ENCODE assay signal across 14 mouse cellular contexts in genomic region chr4:63281694-63282093, GRCm38 (mm10).
A peak's percentile ranks its signal among the peaks of the same experiment; 100 is the strongest.
DNase-seq lines count a peak whose midpoint lies in the region; ATAC-seq and TF ChIP-seq lines count a peak whose summit lies in the region.
"Had no signal": no experiment of that assay in that cellular context is flagged by ENCODE, and none has a peak within 500 bp of the region (broad histone marks: within the 10 kb centered on the region; RNA-seq: fewer than 3 reads in every experiment).

No protein-coding gene starts in this region.

- peaks cover 86% of the 10 kb centered on the region for H3K36me3 ChIP-seq in limb, embryonic 14.5 days (ENCODE audit: control insufficient read depth, insufficient read depth, low read length)
- H3K36me3 ChIP-seq: hindbrain, embryonic 15.5 days; liver, embryonic 15.5 days had no signal

- no peaks in the 10 kb centered on the region for H3K27me3 ChIP-seq in limb, embryonic 14.5 days (ENCODE audit: control insufficient read depth, insufficient read depth, low read length)
- H3K27me3 ChIP-seq: hindbrain, embryonic 15.5 days; liver, embryonic 15.5 days had no signal

- ATAC-seq in limb, embryonic 14.5 days (ENCODE audit: low FRiP score, low read depth): no peak
- ATAC-seq: midbrain, embryonic 16.5 days had no signal

- H3K4me1 ChIP-seq in limb, embryonic 14.5 days (ENCODE audit: control insufficient read depth, insufficient read depth, low read length): no peaks in the 10 kb centered on the region
- H3K4me1 ChIP-seq: hindbrain, embryonic 15.5 days; liver, embryonic 15.5 days had no signal

- no peak overlapping the region for H3K9ac ChIP-seq in limb, embryonic 14.5 days (ENCODE audit: low read depth, low read length, severe bottlenecking)
- H3K9ac ChIP-seq: hindbrain, embryonic 15.5 days; liver, embryonic 15.5 days had no signal

- 78% methylated on average over 6 of the region's 6 CpGs for WGBS in limb, embryonic 14.5 days

- no peaks in the 10 kb centered on the region for H3K9me3 ChIP-seq in limb, embryonic 14.5 days (ENCODE audit: control insufficient read depth, low read length)
- H3K9me3 ChIP-seq: hindbrain, embryonic 15.5 days; liver, embryonic 15.5 days had no signal

- no peak overlapping the region for H3K27ac ChIP-seq in limb, embryonic 14.5 days (replicated peaks; ENCODE audit: low read depth, low read length)
- H3K27ac ChIP-seq: heart, adult 2 months; hindbrain, embryonic 15.5 days; liver, embryonic 15.5 days had no signal

- H3K4me2 ChIP-seq in limb, embryonic 14.5 days (replicated peaks; ENCODE audit: low read depth, low read length, severe bottlenecking): no peak overlapping the region
- H3K4me2 ChIP-seq: hindbrain, embryonic 15.5 days; liver, embryonic 15.5 days had no signal

- TF ChIP-seq POLR2A in limb, embryonic 14.5 days (IDR thresholded peaks at IDR 0.05; ENCODE audit: borderline replicate concordance, extremely low read depth, insufficient read depth, insufficient read length): no peak

- peak; percentile 21 to 55 for DNase-seq in kidney, postnatal 25 days
- DNase-seq in kidney, adult 8-10 months: no peak
- DNase-seq in 3T3-L1 (ENCODE audit: low read depth, low spot score): peak; percentile 52
- DNase-seq in Muller cell, postnatal 12 days (ENCODE audit: inconsistent ontology term): peak; percentile 47
- peak; percentile 24 for DNase-seq in limb, embryonic 14.5 days (ENCODE audit: low spot score)
- DNase-seq in layer of hippocampus, adult 9-11 months: no peak
- no peak for DNase-seq in cerebellum, adult 9-10 months
- DNase-seq: adrenal gland, postnatal 14 days; cerebellum, adult 8-10 months had no signal

- no peak overlapping the region for H3K4me3 ChIP-seq in limb, embryonic 14.5 days (replicated peaks; ENCODE audit: low read length)
- H3K4me3 ChIP-seq: erythroblast, embryonic 14.5 days; heart, adult 2 months; hindbrain, embryonic 15.5 days; liver, embryonic 15.5 days had no signal

Comparison
In these comparisons a context has a peak if more than half of its experiments do, and no peak if none do; other contexts are left out.
1. DNase-seq: peak in kidney, postnatal 25 days (2 of 2), 3T3-L1 (single experiment), Muller cell, postnatal 12 days (single experiment) and limb, embryonic 14.5 days (single experiment); none in kidney, adult 8-10 months (0 of 2), layer of hippocampus, adult 9-11 months (single experiment) and cerebellum, adult 9-10 months (single experiment).